Mouse (Mus musculus): ENCODE measurements around the gene Gm40193. TPM values are rescaled to one million over a fixed set of nuclear protein-coding genes. Genes with fewer than 3 reads are reported as not detected.

Gene Gm40193
- total and polyA plus RNA-seq, 2 experiments from 2014 or later: not detected

DNA sequence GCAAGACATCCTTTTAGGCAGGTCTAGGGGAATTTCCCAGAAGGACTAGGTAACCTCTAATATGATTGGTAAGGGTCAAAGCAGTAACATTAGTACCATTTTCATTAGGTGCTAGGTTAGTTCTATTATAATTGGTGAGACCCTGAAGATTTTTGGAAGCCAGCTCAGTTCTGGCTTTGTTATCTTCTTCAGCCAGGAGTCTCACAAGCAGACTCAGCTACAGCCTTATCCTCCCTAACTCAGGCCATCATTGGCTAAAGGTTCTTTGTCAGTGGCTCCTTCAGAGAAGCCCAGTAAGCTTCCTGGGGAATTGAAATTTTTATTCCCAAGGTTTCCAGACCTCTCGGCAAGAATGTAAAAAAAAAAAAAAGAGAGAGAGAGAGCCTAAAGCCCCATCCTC lies 14.3 kb downstream of the Gm40193 start:
- no peak overlapping the region for H3K4me2 ChIP-seq (ENCODE audit: low read depth, low read length, poor library complexity, severe bottlenecking)
- no peak for TF ChIP-seq CTCF (IDR thresholded peaks at IDR 0.05)
- no peak for ATAC-seq (ENCODE audit: low FRiP score)
- no peak overlapping the region for H3K27ac ChIP-seq (ENCODE audit: low read depth, low read length)
- H3K4me1 ChIP-seq (ENCODE audit: insufficient read depth, low read length): no peaks in the 10 kb centered on the region
- DNase-seq (ENCODE audit: low spot score): no peak
- no peaks in the 10 kb centered on the region for H3K36me3 ChIP-seq (ENCODE audit: insufficient read depth, low read length)
- 68% methylated on average over 1 of the region's 1 CpGs for WGBS
- no peak overlapping the region for H3K4me3 ChIP-seq (ENCODE audit: low read depth, low read length)
- no peaks in the 10 kb centered on the region for H3K9me3 ChIP-seq (ENCODE audit: low read length)
- no peaks in the 10 kb centered on the region for H3K27me3 ChIP-seq (ENCODE audit: insufficient read depth, low read length)
- no peak overlapping the region for H3K9ac ChIP-seq (replicated peaks; ENCODE audit: low read length, poor library complexity, severe bottlenecking)

DNA sequence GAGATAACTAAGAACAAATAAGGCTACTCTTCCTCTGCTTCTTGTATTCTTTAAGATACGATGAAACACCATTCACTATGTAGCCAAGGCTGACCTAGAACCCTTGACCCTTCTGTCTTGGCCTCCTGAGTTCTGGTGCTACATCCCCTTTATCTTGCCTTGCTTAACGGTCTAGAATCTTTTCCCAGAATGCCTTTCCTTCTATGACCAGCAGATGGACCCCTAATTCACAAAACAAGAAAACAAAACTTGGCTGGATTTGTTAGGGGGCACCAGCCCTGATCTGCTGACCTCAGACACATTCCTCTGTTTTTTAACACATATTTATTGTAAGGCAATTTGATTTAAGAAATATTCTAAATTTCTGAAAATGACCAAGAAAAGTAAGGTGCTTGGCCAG lies 16.4 kb downstream of the Gm40193 start:
- ATAC-seq (ENCODE audit: low FRiP score) (no peak), DNase-seq (ENCODE audit: low spot score) (peak; percentile 66)
- TF ChIP-seq CTCF (IDR thresholded peaks at IDR 0.05): peak; percentile 85
- Histone ChIP-seq H3K36me3 (ENCODE audit: insufficient read depth, low read length) (no peaks in the 10 kb centered on the region), H3K9ac (replicated peaks; ENCODE audit: low read length, poor library complexity, severe bottlenecking) (no peak overlapping the region), H3K4me1 (ENCODE audit: insufficient read depth, low read length) (no peaks in the 10 kb centered on the region), H3K4me3 (ENCODE audit: low read depth, low read length) (no peak overlapping the region), H3K27ac (ENCODE audit: low read depth, low read length) (no peak overlapping the region), H3K27me3 (ENCODE audit: insufficient read depth, low read length) (no peaks in the 10 kb centered on the region), H3K4me2 (ENCODE audit: low read depth, low read length, poor library complexity, severe bottlenecking) (no peak overlapping the region), H3K9me3 (ENCODE audit: low read length) (no peaks in the 10 kb centered on the region)
- WGBS: 24% methylated on average over 2 of the region's 2 CpGs

DNA sequence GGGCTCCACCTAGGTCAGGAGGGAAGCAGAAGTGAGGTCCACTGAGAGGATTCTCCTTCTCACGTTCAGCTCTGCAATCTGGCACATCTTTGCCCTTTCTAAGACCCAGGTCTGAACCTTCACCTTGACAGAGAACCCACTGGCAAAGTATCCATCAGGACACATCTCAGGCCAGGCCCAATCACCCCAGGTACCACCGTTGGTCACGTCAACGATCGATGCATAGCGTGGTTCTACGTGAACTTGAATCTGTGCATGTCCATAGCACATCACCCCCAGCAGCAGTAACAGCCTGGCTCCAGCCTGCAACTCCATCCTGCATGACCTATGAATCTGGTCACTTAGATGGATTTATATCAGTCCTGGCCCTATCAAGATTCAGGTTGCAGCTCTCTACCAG lies 18.5 kb downstream of the Gm40193 start, which contains the start of gene Vmo1:
TSS of gene Vmo1 (minus strand) at position 329 of the 400 bp plus-strand sequence.
- Histone ChIP-seq H3K27ac (ENCODE audit: low read depth, low read length) (no peak within 1 kb of the TSS), H3K4me1 (ENCODE audit: insufficient read depth, low read length) (no peaks in the 10 kb centered on the region; the same call in 1 of the 2 replicates), H3K27me3 (ENCODE audit: insufficient read depth, low read length) (no peaks in the 10 kb centered on the region), H3K9ac (replicated peaks; ENCODE audit: low read length, poor library complexity, severe bottlenecking) (no peak within 1 kb of the TSS), H3K4me2 (ENCODE audit: low read depth, low read length, poor library complexity, severe bottlenecking) (no peak within 1 kb of the TSS), H3K36me3 (ENCODE audit: insufficient read depth, low read length) (no peaks in the 10 kb centered on the region), H3K4me3 (ENCODE audit: low read depth, low read length) (no peak within 1 kb of the TSS), H3K9me3 (ENCODE audit: low read length) (no peaks in the 10 kb centered on the region)
- ATAC-seq (ENCODE audit: low FRiP score) (no peak), DNase-seq (ENCODE audit: low spot score) (no peak)
- TF ChIP-seq CTCF (IDR thresholded peaks at IDR 0.05): no peak
- WGBS: 93% methylated on average over 7 of the region's 7 CpGs

DNA sequence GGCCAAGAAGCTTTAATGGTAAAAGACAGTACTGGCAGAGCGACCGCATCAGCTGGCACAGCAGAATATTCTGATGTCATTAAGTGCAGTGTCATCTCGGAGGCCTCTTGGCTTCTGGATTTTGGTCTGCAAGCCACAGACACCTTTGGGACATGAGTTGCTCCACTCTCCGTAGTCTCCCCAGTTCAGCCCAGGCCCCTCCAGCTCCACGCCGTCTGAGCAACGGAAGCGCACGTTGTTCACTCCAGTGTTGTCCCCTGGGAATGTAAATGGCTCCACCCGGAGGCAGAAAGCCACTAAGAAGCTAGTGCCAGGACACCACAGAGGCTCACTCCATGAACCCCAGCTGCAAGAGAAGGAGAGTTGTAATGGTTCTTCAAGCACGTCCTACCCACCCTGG lies 19.2 kb downstream of the Gm40193 start:
- no peak for TF ChIP-seq CTCF (IDR thresholded peaks at IDR 0.05)
- DNase-seq (ENCODE audit: low spot score) (no peak), ATAC-seq (ENCODE audit: low FRiP score) (no peak)
- Histone ChIP-seq H3K9me3 (ENCODE audit: low read length) (no peaks in the 10 kb centered on the region), H3K4me3 (ENCODE audit: low read depth, low read length) (no peak overlapping the region), H3K27ac (ENCODE audit: low read depth, low read length) (no peak overlapping the region), H3K4me2 (ENCODE audit: low read depth, low read length, poor library complexity, severe bottlenecking) (no peak overlapping the region), H3K36me3 (ENCODE audit: insufficient read depth, low read length) (no peaks in the 10 kb centered on the region), H3K9ac (replicated peaks; ENCODE audit: low read length, poor library complexity, severe bottlenecking) (no peak overlapping the region), H3K4me1 (ENCODE audit: insufficient read depth, low read length) (no peaks in the 10 kb centered on the region; the same call in 1 of the 2 replicates), H3K27me3 (ENCODE audit: insufficient read depth, low read length) (no peaks in the 10 kb centered on the region)
- 56% methylated on average over 11 of the region's 11 CpGs for WGBS

DNA sequence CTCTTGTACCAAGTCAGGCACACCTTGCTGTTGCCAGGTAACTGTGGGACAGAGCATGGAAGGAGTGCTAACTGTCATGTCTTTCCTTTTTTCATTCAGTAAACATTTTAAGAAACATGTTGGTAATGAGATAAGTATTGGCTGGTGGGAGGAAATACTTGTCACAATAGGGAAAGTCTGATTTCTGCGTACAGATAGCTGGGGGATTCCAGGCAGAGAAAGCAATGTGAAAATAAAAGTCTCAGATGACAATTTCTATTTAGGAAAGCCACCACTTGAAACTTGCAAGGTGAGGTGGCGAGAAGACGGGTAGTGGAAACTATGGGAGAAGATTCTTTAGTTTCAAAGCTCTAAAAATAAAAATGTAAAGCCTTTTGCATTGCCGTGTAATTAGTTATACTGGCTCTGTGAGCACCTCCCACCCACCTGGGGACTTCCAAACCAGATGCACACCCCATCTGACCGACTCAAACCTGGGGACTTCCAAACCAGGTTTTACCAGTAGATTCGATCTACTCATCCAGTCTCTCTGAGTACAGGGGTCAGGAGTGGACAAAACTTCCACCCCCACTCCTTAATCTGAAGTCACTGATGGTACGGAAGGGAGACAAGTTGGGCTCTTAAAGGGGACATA lies 19.9 kb downstream of the Gm40193 start:
- 78% methylated on average over 7 of the region's 7 CpGs for WGBS
- no peak for TF ChIP-seq CTCF (IDR thresholded peaks at IDR 0.05)
- Histone ChIP-seq H3K4me1 (ENCODE audit: insufficient read depth, low read length) (no peaks in the 10 kb centered on the region; the same call in 1 of the 2 replicates), H3K4me3 (ENCODE audit: low read depth, low read length) (no peak overlapping the region), H3K9me3 (ENCODE audit: low read length) (no peaks in the 10 kb centered on the region), H3K9ac (replicated peaks; ENCODE audit: low read length, poor library complexity, severe bottlenecking) (no peak overlapping the region), H3K27me3 (ENCODE audit: insufficient read depth, low read length) (no peaks in the 10 kb centered on the region), H3K36me3 (ENCODE audit: insufficient read depth, low read length) (no peaks in the 10 kb centered on the region), H3K27ac (ENCODE audit: low read depth, low read length) (no peak overlapping the region), H3K4me2 (ENCODE audit: low read depth, low read length, poor library complexity, severe bottlenecking) (no peak overlapping the region)
- DNase-seq (ENCODE audit: low spot score) (no peak), ATAC-seq (ENCODE audit: low FRiP score) (no peak)

DNA sequence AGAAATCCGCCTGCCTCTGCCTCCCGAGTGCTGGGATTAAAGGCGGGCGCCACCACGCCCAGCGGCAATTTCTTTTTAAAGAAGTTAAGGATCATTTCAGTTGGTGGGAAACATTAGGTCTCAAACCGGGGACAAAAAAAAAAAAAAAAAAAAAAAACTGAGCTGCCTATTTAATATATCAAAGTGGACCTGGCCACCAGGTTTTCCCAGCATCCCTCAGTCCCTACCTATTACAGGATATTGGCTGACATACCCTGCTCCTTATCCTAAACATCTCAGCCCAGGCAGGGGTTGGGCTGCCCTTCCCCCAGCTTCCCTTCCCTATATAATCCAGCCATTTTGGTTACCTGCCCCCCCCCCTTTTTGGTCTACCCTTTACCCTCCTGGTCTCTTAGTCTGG lies 20.9 kb downstream of the Gm40193 start:
- no peak overlapping the region for H3K9ac ChIP-seq (replicated peaks; ENCODE audit: low read length, poor library complexity, severe bottlenecking)
- H3K4me2 ChIP-seq (ENCODE audit: low read depth, low read length, poor library complexity, severe bottlenecking): no peak overlapping the region
- no peak for TF ChIP-seq CTCF (IDR thresholded peaks at IDR 0.05)
- H3K4me1 ChIP-seq (ENCODE audit: insufficient read depth, low read length): no peaks in the 10 kb centered on the region; the same call in 1 of the 2 replicates
- no peak overlapping the region for H3K27ac ChIP-seq (ENCODE audit: low read depth, low read length)
- 92% methylated on average over 7 of the region's 7 CpGs for WGBS
- no peaks in the 10 kb centered on the region for H3K27me3 ChIP-seq (ENCODE audit: insufficient read depth, low read length)
- H3K36me3 ChIP-seq (ENCODE audit: insufficient read depth, low read length): no peaks in the 10 kb centered on the region
- ATAC-seq (ENCODE audit: low FRiP score) (no peak), DNase-seq (ENCODE audit: low spot score) (no peak)
- no peak overlapping the region for H3K4me3 ChIP-seq (ENCODE audit: low read depth, low read length)
- H3K9me3 ChIP-seq (ENCODE audit: low read length): no peaks in the 10 kb centered on the region

All from midbrain, postnatal 0 days (tissue).